Mouse (Mus musculus) intestine, postnatal 0 days (tissue): ENCODE results near the gene H2afj. TPM values are rescaled to one million over a fixed set of nuclear protein-coding genes. Genes with fewer than 3 reads are reported as not detected.
A peak's percentile ranks its signal among the peaks of the same experiment; 100 is the strongest.

Experiments
- ATAC-seq: fragments of 200-750 bp; cut with Nextera tagmentation; 2 replicates; pipeline ENCODE4 v1.8.0; 2017; ENCODE audit warnings: mild to moderate bottlenecking, moderate TSS enrichment, moderate library complexity
- H3K27ac ChIP-seq: fragments of 300-500 bp; sonication (generic); 2 replicates; pipeline ENCODE4 v1.5.1; 2014; ENCODE audit warnings: mild to moderate bottlenecking, low read depth, low read length, moderate library complexity
- H3K27me3 ChIP-seq: fragments of 300-500 bp; sonication (generic); replicated peaks from 2 replicates; pipeline ENCODE4 v1.6.1; 2014; ENCODE audit warnings: low read length, mixed read lengths; ENCODE audit not compliant: control insufficient read depth, insufficient read depth
- H3K36me3 ChIP-seq: fragments of 300-500 bp; sonication (generic); 2 replicates; pipeline ENCODE4 v1.6.1; 2014; ENCODE audit warnings: mild to moderate bottlenecking, moderate library complexity; ENCODE audit not compliant: control insufficient read depth, insufficient read depth
- H3K4me1 ChIP-seq: fragments of 300-500 bp; sonication (generic); replicated peaks from 2 replicates; pipeline ENCODE4 v1.6.1; 2014; ENCODE audit warnings: antibody characterized with exemption, low read length, mixed read lengths; ENCODE audit not compliant: control insufficient read depth, insufficient read depth
- H3K4me2 ChIP-seq: fragments of 300-500 bp; sonication (generic); replicated peaks from 2 replicates; pipeline ENCODE4 v1.6.1; 2014; ENCODE audit warnings: low read depth, mild to moderate bottlenecking, moderate library complexity
- H3K4me3 ChIP-seq: fragments of 300-500 bp; sonication (generic); 2 replicates; pipeline ENCODE4 v1.5.1; 2014; ENCODE audit warnings: low read depth, low read length
- H3K9ac ChIP-seq: fragments of 300-500 bp; sonication (generic); 2 replicates; pipeline ENCODE4 v1.6.1; 2014; ENCODE audit warnings: mild to moderate bottlenecking, low read depth, low read length
- H3K9me3 ChIP-seq: fragments of 300-500 bp; sonication (generic); 2 replicates; pipeline ENCODE4 v1.6.1; 2016; ENCODE audit warnings: mixed run types; ENCODE audit not compliant: control insufficient read depth
- CTCF ChIP-seq: sonication (generic); IDR thresholded peaks from 2 replicates; pipeline ENCODE4 v1.5.1; 2016; ENCODE audit warnings: low read depth, mild to moderate bottlenecking, control low read depth, antibody characterized with exemption, moderate library complexity
- WGBS: fragments of 180-500 bp; shearing (Covaris S2); extraction: QIAGEN DNeasy Blood & Tissue Kit; methylation state at CpG from one replicate; pipeline ENCODE4 v1.1.7; 2014; 5-methylcytosine and 5-hydroxymethylcytosine counted together
- polyA plus RNA-seq: library from polyadenylated mRNA; unstranded; fragments of >200 nt; fragmentation: Nextera tagmentation; extraction: Ambion mirVana; gene quantifications from 2 replicates; pipeline ENCODE4 v1.2.1, GENCODE M21; 2015

Gene H2afj
- polyA plus RNA-seq, 1 experiment from 2014 or later: 231 TPM

DNA sequence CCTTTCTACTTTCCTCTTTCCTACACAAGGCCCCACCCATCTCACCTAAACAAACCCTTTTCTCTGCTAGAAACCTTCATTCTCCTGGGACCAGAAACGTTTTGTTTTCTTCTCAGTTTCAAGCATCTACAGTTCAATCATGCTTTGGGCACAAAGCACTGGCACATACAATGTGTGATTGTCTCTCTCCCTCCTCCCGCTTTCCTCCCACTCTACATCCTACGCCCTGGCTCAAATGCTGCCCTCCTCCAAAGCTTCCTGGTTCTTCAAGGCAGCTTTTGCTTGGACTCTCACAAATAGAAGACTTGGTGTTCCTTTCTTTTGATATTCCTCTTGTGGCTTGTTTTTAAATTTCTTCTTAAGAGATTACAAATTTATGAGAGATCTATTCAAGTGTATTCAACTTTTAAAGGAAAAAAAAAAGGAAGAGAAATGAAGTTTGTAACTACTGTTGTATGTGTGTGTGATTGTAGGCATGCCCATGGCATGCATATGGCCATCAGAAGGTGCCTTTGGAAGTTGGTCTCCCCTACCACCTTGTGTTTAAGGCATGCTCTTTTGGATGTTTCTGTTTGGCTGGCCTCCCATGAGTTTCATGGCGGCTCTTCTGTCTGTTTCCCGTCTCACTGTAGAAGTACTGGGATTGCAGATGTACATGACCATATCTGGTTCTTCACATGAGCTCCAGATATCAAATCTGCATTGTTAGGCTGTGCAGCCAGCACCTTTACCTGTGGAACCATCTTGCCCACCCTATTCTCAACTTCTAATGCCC lies 37.8 kb downstream of the H2afj start:
- Histone ChIP-seq H3K9me3 (no peaks in the 10 kb centered on the region), H3K4me3 (no peak overlapping the region), H3K9ac (no peak overlapping the region), H3K27ac (no peak overlapping the region), H3K27me3 (no peaks in the 10 kb centered on the region), H3K4me2 (no peak overlapping the region), H3K36me3 (no peaks in the 10 kb centered on the region), H3K4me1 (no peaks in the 10 kb centered on the region)
- no peak for ATAC-seq
- 76% methylated on average over 5 of the region's 5 CpGs for WGBS
- TF ChIP-seq CTCF: no peak

GRCm38 (mm10) chr6:136847267-136847666 lies 39.2 kb downstream of the H2afj start:
- Histone ChIP-seq H3K9ac (no peak overlapping the region), H3K27me3 (no peaks in the 10 kb centered on the region), H3K27ac (no peak overlapping the region), H3K4me3 (no peak overlapping the region), H3K9me3 (no peaks in the 10 kb centered on the region), H3K4me2 (no peak overlapping the region), H3K4me1 (no peaks in the 10 kb centered on the region), H3K36me3 (no peaks in the 10 kb centered on the region)
- WGBS: 90% methylated on average over 3 of the region's 3 CpGs
- TF ChIP-seq CTCF: no peak
- no peak for ATAC-seq

DNA sequence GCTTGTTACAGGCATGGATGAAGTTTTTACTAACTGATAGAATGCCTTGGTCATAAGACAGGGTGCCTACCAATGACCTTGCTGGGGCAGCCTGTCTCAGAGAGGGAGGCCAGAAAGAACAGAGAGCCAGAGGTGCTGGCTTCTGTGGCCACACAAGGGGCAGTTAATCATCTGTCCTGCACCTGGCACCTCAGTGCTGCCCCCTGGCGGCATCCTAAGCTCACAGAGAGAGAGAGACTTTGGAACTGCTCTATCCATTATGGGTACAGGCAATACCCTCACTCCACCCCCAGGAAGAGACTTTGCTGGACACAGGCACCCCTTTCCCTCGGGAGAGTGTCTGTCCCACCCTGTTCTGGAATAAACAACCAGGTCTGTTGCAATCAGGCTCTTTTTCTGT lies 39.7 kb downstream of the H2afj start:
- H3K27me3 ChIP-seq: no peaks in the 10 kb centered on the region
- WGBS: 18% methylated on average over 2 of the region's 2 CpGs
- peak; percentile 83 for TF ChIP-seq CTCF
- H3K9ac ChIP-seq: no peak overlapping the region
- H3K9me3 ChIP-seq: no peaks in the 10 kb centered on the region
- H3K4me3 ChIP-seq: no peak overlapping the region
- ATAC-seq: 0 out of 2 replicates have a peak, but pooled peaks have one; percentile 47
- H3K27ac ChIP-seq: no peak overlapping the region
- H3K36me3 ChIP-seq: no peaks in the 10 kb centered on the region
- no peaks in the 10 kb centered on the region for H3K4me1 ChIP-seq
- H3K4me2 ChIP-seq: no peak overlapping the region

- H3K4me1 ChIP-seq: no peaks in the 10 kb centered on the region
- WGBS: 76% methylated on average over 8 of the region's 8 CpGs
Observed at GRCm38 (mm10) chr6:136848399-136848798, 40.4 kb downstream of the H2afj start.

GRCm38 (mm10) chr6:136848971-136849370 lies 40.9 kb downstream of the H2afj start:
- ATAC-seq: no peak; the same call in 1 of the 2 replicates
- no peaks in the 10 kb centered on the region for H3K9me3 ChIP-seq
- WGBS: 90% methylated on average over 5 of the region's 5 CpGs
- H3K36me3 ChIP-seq: no peaks in the 10 kb centered on the region
- H3K27me3 ChIP-seq: no peaks in the 10 kb centered on the region
- no peak overlapping the region for H3K27ac ChIP-seq
- no peak overlapping the region for H3K4me3 ChIP-seq
- no peak for TF ChIP-seq CTCF
- no peak overlapping the region for H3K4me2 ChIP-seq
- no peaks in the 10 kb centered on the region for H3K4me1 ChIP-seq
- H3K9ac ChIP-seq: no peak overlapping the region

More at GRCm38 (mm10) chr6:136848399-136848798, 40.4 kb downstream of the H2afj start:
- H3K27me3 ChIP-seq: no peaks in the 10 kb centered on the region
- ATAC-seq: no peak
- TF ChIP-seq CTCF: no peak
- H3K27ac ChIP-seq: no peak overlapping the region
- no peak overlapping the region for H3K4me3 ChIP-seq
- H3K9me3 ChIP-seq: no peaks in the 10 kb centered on the region
- no peak overlapping the region for H3K9ac ChIP-seq
- H3K36me3 ChIP-seq: no peaks in the 10 kb centered on the region
- no peak overlapping the region for H3K4me2 ChIP-seq

DNA sequence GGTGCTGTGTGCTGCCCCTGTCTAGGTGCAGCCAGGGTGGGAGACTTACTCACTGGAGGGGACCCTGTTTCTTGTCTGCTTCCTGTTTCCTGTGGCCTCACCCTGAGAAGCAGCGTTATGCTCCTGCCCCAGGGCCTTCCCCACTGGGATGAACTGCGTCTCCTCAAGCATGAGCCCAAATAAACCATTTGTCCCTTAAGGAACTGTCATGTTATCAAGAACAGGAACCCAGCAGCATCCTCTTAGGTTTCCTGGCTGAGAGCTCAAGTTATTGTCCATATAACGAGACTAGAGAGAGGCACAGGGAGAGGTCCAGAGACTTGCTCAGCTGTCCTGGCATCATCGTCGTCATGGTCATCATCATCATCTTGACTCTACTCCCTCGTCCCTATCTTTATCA lies 42.2 kb downstream of the H2afj start:
- no peak for ATAC-seq
- Histone ChIP-seq H3K4me1 (no peaks in the 10 kb centered on the region), H3K4me3 (no peak overlapping the region), H3K27me3 (no peaks in the 10 kb centered on the region), H3K4me2 (no peak overlapping the region), H3K27ac (no peak overlapping the region), H3K36me3 (no peaks in the 10 kb centered on the region), H3K9me3 (no peaks in the 10 kb centered on the region), H3K9ac (no peak overlapping the region)
- 71% methylated on average over 6 of the region's 6 CpGs for WGBS
- no peak for TF ChIP-seq CTCF
